Mouse (Mus musculus): ENCODE measurements around the gene Ppp1r14a.

DNA sequence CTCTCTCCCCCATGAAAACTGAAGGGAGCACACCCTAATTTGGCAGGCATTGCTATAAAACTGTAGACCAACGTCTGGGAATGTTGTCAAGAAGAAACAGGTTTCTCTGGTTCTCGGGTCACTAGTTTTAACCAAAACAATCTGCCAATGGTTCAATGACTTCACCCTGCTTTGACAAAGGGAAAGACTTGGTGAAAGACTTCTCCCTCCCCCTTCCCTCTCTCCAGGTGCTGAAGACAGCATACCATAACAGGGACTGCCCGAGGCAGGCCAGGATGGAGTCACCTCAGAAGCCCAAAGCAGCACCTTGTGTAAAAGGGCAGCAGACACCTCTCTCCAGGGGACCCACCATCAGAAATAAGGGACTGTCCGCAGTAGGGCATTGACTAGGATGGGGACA is 22.2 kb upstream of the Ppp1r14a start:
- no peak for TF ChIP-seq CTCF (IDR thresholded peaks at IDR 0.05; ENCODE audit: borderline replicate concordance, extremely low read depth, insufficient read depth, insufficient read length)
- no peak for TF ChIP-seq POLR2A (IDR thresholded peaks at IDR 0.05; ENCODE audit: borderline replicate concordance, extremely low read depth, insufficient read depth, insufficient read length, poor library complexity, severe bottlenecking)
